Mouse (Mus musculus) liver, embryonic 11.5 days (tissue): ENCODE data around the gene Ofcc1. TPM values are rescaled to one million over a fixed set of nuclear protein-coding genes. Genes with fewer than 3 reads are reported as not detected.

Source experiments
- ATAC-seq: fragments of 200-750 bp; cut with Nextera tagmentation; replicated peaks from 2 replicates; pipeline ENCODE4 v1.8.0; 2017; ENCODE audit warnings: moderate number of reproducible peaks, mild to moderate bottlenecking, moderate TSS enrichment, moderate library complexity; ENCODE audit not compliant: low FRiP score
- DNase-seq: peaks from one replicate; pipeline ENCODE4 v3.0.0-alpha.2; 2017; ENCODE audit warnings: low spot score
- H3K27ac ChIP-seq: fragments of 300-500 bp; sonication (generic); 2 replicates; pipeline ENCODE4 v1.5.1; 2014; ENCODE audit warnings: mild to moderate bottlenecking, low read depth, low read length, control low read depth
- H3K27me3 ChIP-seq: fragments of 300-500 bp; sonication (generic); replicated peaks from 2 replicates; pipeline ENCODE4 v1.6.1; 2014; ENCODE audit warnings: low read length, mixed read lengths; ENCODE audit not compliant: control insufficient read depth, insufficient read depth
- H3K36me3 ChIP-seq: fragments of 300-500 bp; sonication (generic); 2 replicates; pipeline ENCODE4 v1.6.1; 2014; ENCODE audit warnings: mild to moderate bottlenecking, low read length, moderate library complexity, mixed read lengths; ENCODE audit not compliant: control insufficient read depth, insufficient read depth
- H3K4me1 ChIP-seq: fragments of 300-500 bp; sonication (generic); replicated peaks from 2 replicates; pipeline ENCODE4 v1.6.1; 2014; ENCODE audit warnings: low read length, mixed read lengths; ENCODE audit not compliant: control insufficient read depth, insufficient read depth
- H3K4me2 ChIP-seq: fragments of 300-500 bp; sonication (generic); 2 replicates; pipeline ENCODE4 v1.6.1; 2014; ENCODE audit warnings: mild to moderate bottlenecking, control low read depth, moderate library complexity
- H3K4me3 ChIP-seq: fragments of 300-500 bp; sonication (generic); 2 replicates; pipeline ENCODE4 v1.5.1; 2014; ENCODE audit warnings: low read depth, low read length, control low read depth
- H3K9ac ChIP-seq: fragments of 300-500 bp; sonication (generic); 2 replicates; pipeline ENCODE4 v1.6.1; 2014; ENCODE audit warnings: low read depth, low read length, control low read depth
- H3K9me3 ChIP-seq: fragments of 300-500 bp; sonication (generic); 2 replicates; pipeline ENCODE4 v1.6.1; 2016; ENCODE audit warnings: low read length, inconsistent platforms, mixed read lengths; ENCODE audit not compliant: control insufficient read depth
- WGBS: fragments of 180-500 bp; shearing (Covaris S2); extraction: QIAGEN DNeasy Blood & Tissue Kit; methylation state at CpG from one replicate; pipeline ENCODE4 v1.1.7; 2014; 5-methylcytosine and 5-hydroxymethylcytosine counted together
- polyA plus RNA-seq: library from polyadenylated mRNA; unstranded; fragments of >200 nt; fragmentation: Nextera tagmentation; extraction: Ambion mirVana; gene quantifications from 2 replicates; pipeline ENCODE4 v1.2.1, GENCODE M21; 2014

Ofcc1 gene
- polyA plus RNA-seq, 1 experiment from 2014 or later, result not detected

DNA sequence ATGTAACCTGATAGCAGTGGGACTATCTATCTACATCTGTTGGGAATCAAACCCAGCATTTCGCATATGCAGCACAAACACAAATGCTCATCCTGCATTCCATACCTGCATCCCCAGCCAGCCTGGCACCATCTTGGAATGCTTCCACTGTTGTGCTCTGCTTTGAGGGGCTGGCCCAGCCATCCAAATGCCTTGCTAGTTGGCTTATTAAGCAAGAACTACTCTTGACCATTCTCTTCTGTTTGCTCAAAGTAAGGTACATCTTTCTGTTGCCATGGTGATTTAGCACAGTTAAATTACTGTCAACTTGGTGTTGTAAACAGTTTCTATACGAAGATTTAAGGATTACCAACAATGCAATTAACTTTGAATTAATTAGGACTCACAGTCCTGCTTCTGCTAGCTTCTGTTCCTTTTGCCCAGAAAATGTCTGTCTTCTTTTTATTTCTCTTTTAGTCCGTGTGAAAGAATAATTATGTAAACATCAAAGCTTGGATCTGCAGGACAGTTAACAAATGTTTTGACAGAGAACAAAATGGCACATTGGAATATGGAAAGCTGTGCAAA lies 286.3 kb downstream of the Ofcc1 start:
- no peak overlapping the region for H3K4me2 ChIP-seq
- no peaks in the 10 kb centered on the region for H3K36me3 ChIP-seq
- H3K4me3 ChIP-seq, result no peak overlapping the region
- H3K27ac ChIP-seq, result no peak overlapping the region
- no peaks in the 10 kb centered on the region for H3K9me3 ChIP-seq
- H3K9ac ChIP-seq, result no peak overlapping the region
- no peaks in the 10 kb centered on the region for H3K4me1 ChIP-seq
- 66% methylated on average over 3 of the region's 3 CpGs for WGBS
- ATAC-seq (no peak), DNase-seq (no peak)
- H3K27me3 ChIP-seq, result no peaks in the 10 kb centered on the region

DNA sequence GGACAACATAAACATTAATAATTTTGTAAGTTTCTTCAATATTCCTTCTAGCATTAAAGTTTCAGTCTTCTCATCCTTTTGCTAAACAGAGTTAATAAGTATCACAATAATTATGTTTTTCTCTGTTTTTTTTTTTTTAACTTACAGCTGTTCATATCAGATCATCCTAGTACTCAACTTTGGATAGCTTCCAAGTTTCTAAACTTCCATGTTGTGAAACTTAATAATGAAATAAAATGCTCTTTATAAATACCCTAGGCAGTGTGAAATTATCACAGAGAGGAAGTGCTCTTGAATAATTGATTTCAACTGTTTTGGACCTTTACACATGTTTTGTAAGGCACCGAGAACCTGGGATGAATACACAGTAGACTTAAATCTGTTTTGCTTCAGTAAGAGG lies 291.2 kb downstream of the Ofcc1 start:
- Histone ChIP-seq H3K4me2 (no peak overlapping the region), H3K9ac (no peak overlapping the region), H3K4me1 (no peaks in the 10 kb centered on the region), H3K36me3 (no peaks in the 10 kb centered on the region), H3K27ac (no peak overlapping the region), H3K9me3 (no peaks in the 10 kb centered on the region), H3K27me3 (no peaks in the 10 kb centered on the region), H3K4me3 (no peak overlapping the region)
- 98% methylated on average over 1 of the region's 1 CpGs for WGBS
- ATAC-seq (no peak), DNase-seq (no peak)

DNA sequence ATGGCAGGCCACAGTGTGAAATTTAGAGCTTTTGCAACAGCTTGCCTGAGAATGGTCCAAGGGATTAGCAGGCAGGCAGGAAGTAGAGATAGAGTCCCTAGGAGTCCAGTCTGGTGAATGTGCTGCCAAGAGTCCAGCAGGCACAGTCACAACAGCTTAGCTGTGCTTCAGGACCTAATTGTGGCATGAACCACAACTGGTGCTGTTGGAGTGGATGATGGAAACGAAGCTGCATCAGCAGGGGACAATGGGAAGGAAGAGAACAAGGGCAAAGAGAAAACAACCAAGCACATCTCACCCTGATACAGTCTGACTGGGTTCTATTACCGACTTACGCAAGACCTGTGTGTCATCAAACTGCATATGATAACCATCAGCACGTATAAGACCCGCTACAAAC lies 300.0 kb downstream of the Ofcc1 start:
- WGBS, result 81% methylated on average over 5 of the region's 5 CpGs
- Histone ChIP-seq H3K27ac (no peak overlapping the region), H3K27me3 (no peaks in the 10 kb centered on the region), H3K9me3 (no peaks in the 10 kb centered on the region), H3K4me3 (no peak overlapping the region), H3K4me2 (no peak overlapping the region), H3K4me1 (no peaks in the 10 kb centered on the region), H3K9ac (no peak overlapping the region), H3K36me3 (no peaks in the 10 kb centered on the region)
- no peak for DNase-seq
- ATAC-seq, result no peak

DNA sequence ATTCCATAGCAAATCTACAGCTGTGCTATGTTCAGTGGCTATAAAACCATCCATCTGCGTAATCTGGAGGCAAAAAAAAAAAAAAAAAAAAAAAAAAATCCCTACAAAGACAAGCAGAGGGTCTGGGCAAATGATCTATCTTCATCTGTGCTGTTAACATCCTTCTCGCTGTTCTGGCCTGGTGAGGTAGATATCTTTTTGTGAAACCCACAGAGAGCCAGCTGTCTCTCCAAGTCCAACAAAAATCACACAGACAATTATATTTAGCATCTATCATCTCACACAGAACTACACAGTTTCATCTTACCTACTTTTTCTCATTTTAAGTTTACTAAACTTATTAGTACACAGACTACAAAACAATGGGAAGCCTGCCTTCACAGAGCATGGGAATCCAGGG lies 323.4 kb downstream of the Ofcc1 start:
- H3K9me3 ChIP-seq, result no peaks in the 10 kb centered on the region
- no peak overlapping the region for H3K4me3 ChIP-seq
- WGBS, result 77% methylated on average over 2 of the region's 2 CpGs
- H3K9ac ChIP-seq, result no peak overlapping the region
- no peaks in the 10 kb centered on the region for H3K36me3 ChIP-seq
- H3K4me1 ChIP-seq, result no peaks in the 10 kb centered on the region
- no peak overlapping the region for H3K4me2 ChIP-seq
- no peaks in the 10 kb centered on the region for H3K27me3 ChIP-seq
- DNase-seq, result no peak
- no peak overlapping the region for H3K27ac ChIP-seq
- ATAC-seq, result no peak

DNA sequence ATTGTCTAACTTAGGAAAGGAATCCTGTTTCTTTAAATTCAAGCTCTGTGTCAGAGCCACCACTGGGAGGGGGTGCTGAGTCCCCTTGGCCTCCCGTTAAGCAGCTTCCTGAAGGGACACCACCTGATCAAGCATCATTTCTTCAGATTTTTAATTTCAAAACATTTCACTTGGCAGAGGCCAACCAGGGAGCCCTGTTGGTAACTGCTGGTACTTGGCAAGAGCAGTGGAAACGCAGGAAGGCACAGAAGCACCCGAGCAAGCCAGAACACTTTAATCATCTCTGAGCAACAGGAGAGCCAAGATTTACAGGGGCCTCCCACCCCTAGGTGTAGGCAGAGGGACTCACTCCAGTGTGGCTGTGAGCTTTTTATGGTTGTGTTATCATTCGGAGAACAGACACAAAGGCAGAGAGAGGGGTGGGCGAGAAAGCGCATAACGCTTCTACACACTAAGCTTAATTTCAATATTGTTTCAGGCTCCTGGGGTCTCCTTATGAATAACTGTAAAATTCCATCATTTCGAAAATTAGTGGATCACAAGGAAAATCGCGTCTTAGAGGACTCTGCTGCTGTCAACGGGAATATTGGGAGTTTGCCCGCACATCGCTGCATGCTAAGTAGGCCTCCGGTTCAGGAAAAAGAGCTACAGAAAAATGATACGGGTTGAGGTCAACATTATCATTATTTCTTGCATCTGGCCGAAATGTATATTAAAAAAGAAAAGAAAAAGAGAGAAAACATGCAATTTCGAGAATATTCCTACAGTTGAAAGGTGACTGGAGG lies 324.1 kb downstream of the Ofcc1 start:
- no peak for DNase-seq

DNA sequence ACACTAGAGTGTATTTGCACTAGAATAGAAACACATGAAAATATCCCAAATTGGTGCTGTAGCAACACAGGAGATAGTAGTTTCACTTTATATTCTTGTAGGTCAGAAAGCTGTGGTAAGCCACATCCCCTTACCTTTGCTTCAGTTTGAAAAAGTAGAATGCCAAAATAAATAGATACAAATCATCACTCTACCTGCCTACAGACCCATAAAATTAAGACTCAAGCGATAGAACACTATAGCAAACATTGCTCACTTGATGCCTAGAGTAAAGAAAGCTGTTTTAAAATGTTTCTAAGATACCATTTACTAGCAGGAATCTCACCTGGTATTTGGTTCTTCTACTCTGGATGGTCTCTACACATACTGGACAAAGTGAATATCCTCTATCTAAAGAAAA lies 331.8 kb downstream of the Ofcc1 start:
- Histone ChIP-seq H3K4me2 (no peak overlapping the region), H3K9me3 (no peaks in the 10 kb centered on the region), H3K9ac (no peak overlapping the region), H3K4me1 (no peaks in the 10 kb centered on the region), H3K27me3 (no peaks in the 10 kb centered on the region), H3K27ac (no peak overlapping the region), H3K4me3 (no peak overlapping the region), H3K36me3 (no peaks in the 10 kb centered on the region)
- 95% methylated on average over 1 of the region's 1 CpGs for WGBS
- DNase-seq, result no peak
- no peak for ATAC-seq

More for the DNA sequence above, 324.1 kb downstream of the Ofcc1 start:
- Histone ChIP-seq H3K27ac (no peak overlapping the region), H3K36me3 (no peaks in the 10 kb centered on the region), H3K9ac (no peak overlapping the region), H3K4me1 (no peaks in the 10 kb centered on the region), H3K27me3 (no peaks in the 10 kb centered on the region), H3K4me3 (no peak overlapping the region), H3K4me2 (no peak overlapping the region), H3K9me3 (no peaks in the 10 kb centered on the region)
- no peak for ATAC-seq
- 83% methylated on average over 17 of the region's 17 CpGs for WGBS

DNA sequence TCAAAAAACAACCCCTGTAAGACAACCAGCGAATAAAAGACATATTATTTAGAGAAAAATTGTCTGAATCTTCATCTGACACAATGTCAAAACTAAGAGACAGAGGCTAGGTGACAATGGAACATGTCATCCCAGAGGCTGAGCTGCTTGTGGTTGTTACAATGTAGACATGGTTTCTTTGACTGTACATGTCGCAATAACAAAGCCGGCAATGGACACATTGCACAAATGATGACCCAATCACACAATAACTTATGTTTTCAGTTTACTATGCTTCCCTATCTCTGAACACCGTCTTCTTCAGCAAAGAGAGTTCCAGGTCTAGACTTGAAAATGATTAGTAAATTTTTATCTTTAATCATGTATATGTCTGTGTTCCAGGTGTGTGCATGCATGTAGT lies 332.4 kb downstream of the Ofcc1 start:
- no peaks in the 10 kb centered on the region for H3K9me3 ChIP-seq
- H3K4me3 ChIP-seq, result no peak overlapping the region
- no peak overlapping the region for H3K9ac ChIP-seq
- DNase-seq (no peak), ATAC-seq (no peak)
- H3K4me1 ChIP-seq, result no peaks in the 10 kb centered on the region
- WGBS, result 86% methylated on average over 4 of the region's 4 CpGs
- H3K27me3 ChIP-seq, result no peaks in the 10 kb centered on the region
- no peaks in the 10 kb centered on the region for H3K36me3 ChIP-seq
- H3K27ac ChIP-seq, result no peak overlapping the region
- H3K4me2 ChIP-seq, result no peak overlapping the region

DNA sequence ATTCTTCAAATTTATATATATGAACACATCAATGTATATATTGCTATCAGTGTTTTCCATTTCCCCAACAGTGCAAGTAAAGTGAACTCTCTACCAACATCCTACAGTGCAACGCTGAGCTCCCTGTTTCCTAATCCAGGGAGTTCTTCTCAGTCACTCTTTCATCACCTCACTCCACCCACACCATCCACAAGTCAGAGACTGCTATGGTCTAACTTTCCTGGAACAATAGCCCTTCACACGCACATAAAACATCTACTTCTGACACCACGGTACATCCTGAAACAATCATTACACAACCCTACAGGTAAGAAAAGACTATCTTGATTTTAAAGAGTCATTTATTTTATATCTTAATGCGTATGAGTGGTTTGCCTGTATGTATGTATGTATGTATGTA lies 335.4 kb downstream of the Ofcc1 start:
- H3K27me3 ChIP-seq, result no peaks in the 10 kb centered on the region
- no peaks in the 10 kb centered on the region for H3K36me3 ChIP-seq
- no peak overlapping the region for H3K4me2 ChIP-seq
- H3K9ac ChIP-seq, result no peak overlapping the region
- DNase-seq (no peak), ATAC-seq (no peak)
- H3K9me3 ChIP-seq, result no peaks in the 10 kb centered on the region
- WGBS, result 88% methylated on average over 4 of the region's 4 CpGs
- no peak overlapping the region for H3K4me3 ChIP-seq
- H3K4me1 ChIP-seq, result no peaks in the 10 kb centered on the region
- no peak overlapping the region for H3K27ac ChIP-seq

DNA sequence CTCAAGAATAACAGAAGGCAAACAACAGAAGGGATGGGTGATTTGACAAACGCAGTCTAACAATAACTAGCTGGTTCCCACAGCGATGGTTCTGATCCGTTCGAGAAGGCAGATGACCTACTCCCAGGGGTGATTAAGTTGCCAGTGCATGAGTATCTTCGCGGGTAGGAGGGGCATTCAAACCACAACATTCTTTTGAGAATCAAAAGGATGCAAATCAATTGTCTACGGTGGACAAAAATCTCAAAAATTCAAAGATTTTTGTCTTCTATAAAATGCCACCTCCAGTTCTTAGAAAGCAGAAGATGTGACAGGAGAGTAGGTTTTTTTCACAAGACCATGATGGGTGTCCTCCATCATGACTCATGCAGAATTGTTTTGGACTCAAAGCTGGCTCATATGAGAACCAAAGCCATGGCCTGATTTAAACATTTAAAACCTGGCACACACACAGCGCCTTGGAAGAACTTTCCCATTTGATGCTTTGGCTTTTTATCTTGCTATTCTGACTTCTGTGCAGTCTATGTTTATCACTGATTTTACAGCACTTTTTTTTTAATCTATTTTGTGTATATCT lies 338.0 kb downstream of the Ofcc1 start:
- Histone ChIP-seq H3K9ac (no peak overlapping the region), H3K9me3 (no peaks in the 10 kb centered on the region), H3K36me3 (no peaks in the 10 kb centered on the region), H3K27me3 (no peaks in the 10 kb centered on the region), H3K4me2 (no peak overlapping the region), H3K4me3 (no peak overlapping the region), H3K27ac (no peak overlapping the region), H3K4me1 (no peaks in the 10 kb centered on the region)
- WGBS, result 85% methylated on average over 8 of the region's 8 CpGs
- DNase-seq (no peak), ATAC-seq (no peak)
